Mouse (Mus musculus) hindbrain, embryonic 12.5 days (tissue): ENCODE measurements around the gene Tmem132d. TPM values are rescaled to one million over a fixed set of nuclear protein-coding genes. Genes with fewer than 3 reads are reported as not detected.

ENCODE experiments used
- ATAC-seq: fragments of 200-750 bp; cut with Nextera tagmentation; 2 replicates; pipeline ENCODE4 v1.8.0; 2017; ENCODE audit warnings: moderate TSS enrichment; ENCODE audit not compliant: low FRiP score
- H3K27ac ChIP-seq: fragments of 300-500 bp; sonication (generic); 2 replicates; pipeline ENCODE4 v1.5.1; 2016; ENCODE audit warnings: mild to moderate bottlenecking
- H3K27me3 ChIP-seq: fragments of 300-500 bp; sonication (generic); 2 replicates; pipeline ENCODE4 v1.6.1; 2016; ENCODE audit warnings: mild to moderate bottlenecking
- H3K36me3 ChIP-seq: fragments of 300-500 bp; sonication (generic); 2 replicates; pipeline ENCODE4 v1.6.1; 2016; ENCODE audit warnings: mild to moderate bottlenecking
- H3K4me1 ChIP-seq: fragments of 300-500 bp; sonication (generic); 2 replicates; pipeline ENCODE4 v1.6.1; 2016
- H3K4me2 ChIP-seq: fragments of 300-500 bp; sonication (generic); replicated peaks from 2 replicates; pipeline ENCODE4 v1.6.1; 2016; ENCODE audit warnings: mild to moderate bottlenecking
- H3K4me3 ChIP-seq: fragments of 300-500 bp; sonication (generic); 2 replicates; pipeline ENCODE4 v1.5.1; 2016; ENCODE audit warnings: mild to moderate bottlenecking
- H3K9ac ChIP-seq: fragments of 300-500 bp; sonication (generic); 2 replicates; pipeline ENCODE4 v1.6.1; 2016; ENCODE audit warnings: mild to moderate bottlenecking, moderate library complexity
- H3K9me3 ChIP-seq: fragments of 300-500 bp; sonication (generic); replicated peaks from 2 replicates; pipeline ENCODE4 v1.6.1; 2016; ENCODE audit warnings: mild to moderate bottlenecking
- WGBS: fragments of 180-500 bp; shearing (Covaris S2); methylation state at CpG from one replicate; pipeline ENCODE4 v1.1.7; 2016; 5-methylcytosine and 5-hydroxymethylcytosine counted together
- polyA plus RNA-seq: library from polyadenylated mRNA; unstranded; fragments of >200 nt; fragmentation: Nextera tagmentation; extraction: Ambion mirVana; gene quantifications from 2 replicates; pipeline ENCODE4 v1.2.1, GENCODE M21; 2016

Tmem132d gene
- polyA plus RNA-seq, 1 experiment from 2014 or later: 0.96 TPM

DNA sequence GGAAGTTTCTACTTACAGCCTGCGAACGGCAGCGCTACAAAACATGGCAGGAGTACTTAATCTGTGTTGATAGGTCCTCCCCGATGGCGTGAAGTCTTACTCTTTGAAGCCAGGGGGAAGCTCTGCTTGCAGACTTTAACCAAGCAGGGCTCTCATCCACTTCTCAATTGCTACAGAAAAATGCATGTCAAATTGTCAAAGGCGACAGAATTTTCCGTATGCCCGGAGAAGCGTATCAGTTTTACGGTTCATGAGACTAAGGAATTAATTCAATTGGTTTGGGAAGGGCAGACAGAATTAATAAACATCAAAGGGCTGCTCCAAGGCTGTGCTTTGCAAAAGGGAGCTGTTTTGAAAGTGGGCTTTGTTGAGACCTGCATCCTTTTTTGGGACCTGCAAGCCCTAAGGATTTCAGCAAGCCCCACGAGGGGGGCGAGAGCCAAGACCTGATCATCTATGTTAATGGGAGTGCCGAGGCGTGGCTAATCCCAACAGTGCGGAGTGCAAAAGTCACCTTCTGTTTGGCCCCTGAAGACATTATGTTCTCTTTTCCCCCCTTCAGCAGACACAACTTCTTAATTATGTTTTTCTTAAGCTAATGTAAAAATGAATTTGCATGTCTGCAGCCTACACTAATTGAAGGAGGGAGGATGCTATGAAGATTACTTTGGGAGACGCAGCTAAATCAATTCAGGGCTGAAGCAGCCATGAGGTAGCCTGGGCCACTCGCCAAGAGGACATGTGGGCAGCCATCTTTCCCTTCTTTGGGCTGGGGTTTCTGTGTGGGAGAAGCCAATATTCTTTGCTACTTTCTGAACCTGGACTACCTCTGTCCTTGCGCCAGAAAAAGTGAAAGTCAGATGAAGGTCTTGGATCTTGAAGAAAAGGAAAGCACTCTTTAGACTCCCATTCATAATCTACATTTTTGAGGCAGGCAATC is 547.0 kb downstream of the Tmem132d start:
- ATAC-seq: peak; percentile 66; the same call in 1 of the 2 replicates
- H3K27ac ChIP-seq: no peak overlapping the region
- H3K4me2 ChIP-seq: no peak overlapping the region
- H3K9me3 ChIP-seq: peaks cover 7% of the 10 kb centered on the region; the same call in 1 of the 2 replicates
- H3K36me3 ChIP-seq: no peaks in the 10 kb centered on the region
- H3K27me3 ChIP-seq: no peaks in the 10 kb centered on the region
- no peak overlapping the region for H3K9ac ChIP-seq
- H3K4me3 ChIP-seq: no peak overlapping the region
- WGBS: 65% methylated on average over 18 of the region's 18 CpGs
- no peaks in the 10 kb centered on the region for H3K4me1 ChIP-seq

DNA sequence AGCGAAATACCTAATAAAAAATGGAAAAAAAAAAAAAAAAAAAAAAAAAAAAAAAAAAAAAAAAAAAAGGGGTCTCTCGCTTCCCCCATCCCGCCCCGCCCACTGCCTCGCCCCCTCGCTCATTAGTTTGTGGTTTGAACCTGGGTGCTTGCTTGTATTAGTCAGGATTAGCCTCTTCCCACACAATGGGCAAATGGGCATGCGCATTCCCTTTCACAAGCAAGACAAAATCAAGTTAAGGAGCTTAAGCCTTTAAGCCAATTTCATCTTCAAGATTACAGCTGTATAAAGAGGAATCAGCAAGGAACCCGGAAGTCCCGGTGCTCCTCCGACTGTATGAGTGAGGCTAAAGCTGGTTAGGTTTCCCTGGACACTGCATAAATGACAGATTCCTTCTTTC is 549.9 kb downstream of the Tmem132d start:
- Histone ChIP-seq H3K9ac (no peak overlapping the region), H3K27me3 (no peaks in the 10 kb centered on the region), H3K36me3 (no peaks in the 10 kb centered on the region), H3K4me2 (no peak overlapping the region), H3K9me3 (peaks cover 7% of the 10 kb centered on the region; the same call in 1 of the 2 replicates), H3K27ac (no peak overlapping the region), H3K4me1 (no peaks in the 10 kb centered on the region), H3K4me3 (no peak overlapping the region)
- ATAC-seq: no peak
- 77% methylated on average over 9 of the region's 10 CpGs for WGBS

DNA sequence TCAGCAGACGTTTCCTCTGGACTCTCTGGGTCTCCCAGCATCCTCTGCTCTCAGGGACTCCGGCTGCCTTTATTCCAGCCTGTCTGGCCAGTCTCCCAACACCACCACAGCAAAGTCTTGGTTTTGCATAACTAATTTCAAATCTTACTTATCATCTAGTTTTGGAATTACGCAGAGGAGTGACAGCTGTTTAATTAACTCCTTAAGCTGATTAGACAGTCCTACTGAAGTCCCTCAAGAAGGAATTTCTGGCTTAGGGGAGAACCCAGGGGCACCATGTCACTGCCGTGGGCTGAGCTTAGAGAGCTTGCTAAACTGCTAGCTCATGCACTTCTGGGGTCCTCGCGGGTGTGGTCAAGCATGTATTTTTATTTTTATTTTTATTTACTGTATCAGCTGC is 558.4 kb downstream of the Tmem132d start:
- no peak overlapping the region for H3K4me3 ChIP-seq
- WGBS: 82% methylated on average over 6 of the region's 6 CpGs
- H3K9me3 ChIP-seq: no peaks in the 10 kb centered on the region
- ATAC-seq: no peak
- no peak overlapping the region for H3K27ac ChIP-seq
- H3K4me1 ChIP-seq: no peaks in the 10 kb centered on the region
- H3K36me3 ChIP-seq: no peaks in the 10 kb centered on the region
- H3K4me2 ChIP-seq: no peak overlapping the region
- H3K9ac ChIP-seq: no peak overlapping the region
- no peaks in the 10 kb centered on the region for H3K27me3 ChIP-seq

DNA sequence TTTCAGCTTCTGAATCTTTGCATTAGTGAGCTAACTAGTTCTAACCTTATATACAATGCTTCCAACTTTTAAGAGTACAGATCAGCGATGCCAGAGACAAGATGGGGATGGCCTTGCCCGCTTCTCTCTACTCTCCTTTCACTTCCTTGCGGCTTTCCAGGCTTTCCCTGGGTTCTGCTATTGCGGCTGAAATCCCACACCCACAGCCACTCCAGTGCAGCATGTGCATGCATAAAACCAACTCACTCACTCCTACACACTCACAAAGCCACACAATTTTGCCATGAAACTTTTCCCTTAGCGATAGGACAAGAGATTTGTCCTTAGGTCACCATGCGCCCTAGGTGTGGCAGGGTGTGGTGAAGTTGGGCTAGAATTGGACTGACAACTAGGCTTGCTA is 567.7 kb downstream of the Tmem132d start:
- Histone ChIP-seq H3K4me1 (no peaks in the 10 kb centered on the region), H3K9me3 (no peaks in the 10 kb centered on the region), H3K27me3 (no peaks in the 10 kb centered on the region), H3K4me3 (no peak overlapping the region), H3K27ac (no peak overlapping the region), H3K36me3 (no peaks in the 10 kb centered on the region), H3K9ac (no peak overlapping the region), H3K4me2 (no peak overlapping the region)
- ATAC-seq: no peak
- WGBS: 92% methylated on average over 6 of the region's 6 CpGs

DNA sequence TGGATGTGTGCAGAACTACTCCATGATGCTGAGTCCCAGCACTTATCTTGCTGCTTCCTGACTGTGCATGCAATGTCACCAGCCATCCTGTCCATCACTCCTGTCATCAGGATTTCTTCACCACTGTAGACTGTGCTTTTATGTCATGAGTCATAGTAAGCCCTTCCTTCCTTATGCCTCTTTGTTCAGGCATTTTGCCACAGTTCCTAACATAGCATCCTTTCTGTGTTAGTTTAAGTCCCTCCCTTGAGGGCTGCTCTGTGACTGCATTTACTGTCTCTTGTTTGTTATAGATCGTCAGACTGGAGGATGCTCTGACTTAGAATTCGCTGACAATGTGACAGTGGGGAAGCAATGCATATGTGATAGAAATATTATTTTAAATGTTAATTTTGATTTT is 573.2 kb downstream of the Tmem132d start:
- Histone ChIP-seq H3K36me3 (no peaks in the 10 kb centered on the region), H3K9me3 (no peaks in the 10 kb centered on the region), H3K27ac (no peak overlapping the region), H3K27me3 (no peaks in the 10 kb centered on the region), H3K4me2 (no peak overlapping the region), H3K9ac (no peak overlapping the region), H3K4me1 (no peaks in the 10 kb centered on the region), H3K4me3 (no peak overlapping the region)
- 75% methylated on average over 2 of the region's 2 CpGs for WGBS
- no peak for ATAC-seq

DNA sequence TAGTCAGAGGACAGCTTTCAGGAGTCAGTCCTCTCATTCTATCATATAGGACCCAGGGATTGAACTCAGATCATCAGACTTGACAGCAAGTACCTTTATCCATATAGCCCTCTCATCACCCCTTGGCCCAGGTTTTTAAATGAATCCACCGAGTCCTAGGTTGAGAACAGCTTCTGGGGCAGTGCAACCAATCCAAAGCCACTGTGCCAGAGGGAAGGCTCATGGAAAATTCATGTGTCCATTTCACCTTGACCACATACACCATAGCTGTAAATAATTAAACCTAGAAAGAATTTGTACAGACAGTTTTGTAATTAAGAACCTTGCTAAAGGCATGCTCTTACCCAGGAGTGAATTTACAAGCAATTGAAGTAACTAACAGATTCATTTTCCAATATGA is 580.6 kb downstream of the Tmem132d start:
- ATAC-seq: no peak
- Histone ChIP-seq H3K4me2 (no peak overlapping the region), H3K27ac (no peak overlapping the region), H3K9ac (no peak overlapping the region), H3K4me3 (no peak overlapping the region), H3K36me3 (no peaks in the 10 kb centered on the region), H3K4me1 (no peaks in the 10 kb centered on the region), H3K27me3 (no peaks in the 10 kb centered on the region), H3K9me3 (no peaks in the 10 kb centered on the region)
- WGBS: 79% methylated on average over 1 of the region's 1 CpGs

DNA sequence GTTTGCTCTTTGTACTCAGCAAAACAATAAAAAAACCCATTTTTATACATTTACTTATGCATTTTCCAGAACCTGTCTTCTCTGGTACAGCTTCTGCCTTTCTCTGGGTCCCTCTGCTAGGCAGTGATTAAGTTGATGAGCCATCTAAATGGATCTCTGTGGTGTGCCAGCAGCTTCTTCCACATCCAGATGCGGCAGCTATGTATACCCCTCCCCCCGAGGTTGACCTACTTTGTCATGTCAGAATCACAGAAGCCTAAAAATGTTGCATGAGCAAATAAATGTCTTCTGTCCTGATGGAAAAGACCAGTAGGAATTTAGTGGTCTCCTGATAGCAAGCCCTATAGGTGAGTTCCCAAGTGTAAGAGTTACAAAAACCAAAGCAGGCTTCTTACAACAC is 601.1 kb downstream of the Tmem132d start:
- 89% methylated on average over 2 of the region's 2 CpGs for WGBS
- Histone ChIP-seq H3K27me3 (no peaks in the 10 kb centered on the region), H3K27ac (no peak overlapping the region), H3K36me3 (no peaks in the 10 kb centered on the region), H3K9me3 (no peaks in the 10 kb centered on the region), H3K4me1 (no peaks in the 10 kb centered on the region), H3K4me2 (no peak overlapping the region), H3K4me3 (no peak overlapping the region), H3K9ac (no peak overlapping the region)
- ATAC-seq: no peak

DNA sequence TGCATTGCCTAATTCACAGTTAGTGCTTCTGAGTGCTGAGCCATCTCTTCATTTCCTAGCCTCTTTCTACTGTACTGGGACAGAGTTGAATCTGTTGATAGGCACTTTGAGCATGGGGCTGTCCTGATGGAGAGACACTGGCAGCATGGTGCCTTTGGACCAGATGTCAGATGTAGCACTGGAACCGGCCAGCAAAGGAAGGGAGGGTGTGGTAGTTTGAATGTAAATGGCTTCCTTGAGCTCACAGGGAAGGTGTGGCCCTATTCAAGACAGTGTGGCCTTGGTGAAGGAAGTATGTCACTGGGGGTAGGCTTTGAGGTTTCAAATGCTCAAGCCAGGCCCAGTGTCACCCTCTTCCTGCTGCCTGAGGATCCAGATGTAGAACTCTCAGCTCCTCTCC is 602.0 kb downstream of the Tmem132d start:
- Histone ChIP-seq H3K9ac (no peak overlapping the region), H3K27me3 (no peaks in the 10 kb centered on the region), H3K27ac (no peak overlapping the region), H3K4me3 (no peak overlapping the region), H3K4me2 (no peak overlapping the region), H3K36me3 (no peaks in the 10 kb centered on the region), H3K9me3 (no peaks in the 10 kb centered on the region), H3K4me1 (no peaks in the 10 kb centered on the region)
- no peak for ATAC-seq
- WGBS: 77% methylated on average over 1 of the region's 1 CpGs

DNA sequence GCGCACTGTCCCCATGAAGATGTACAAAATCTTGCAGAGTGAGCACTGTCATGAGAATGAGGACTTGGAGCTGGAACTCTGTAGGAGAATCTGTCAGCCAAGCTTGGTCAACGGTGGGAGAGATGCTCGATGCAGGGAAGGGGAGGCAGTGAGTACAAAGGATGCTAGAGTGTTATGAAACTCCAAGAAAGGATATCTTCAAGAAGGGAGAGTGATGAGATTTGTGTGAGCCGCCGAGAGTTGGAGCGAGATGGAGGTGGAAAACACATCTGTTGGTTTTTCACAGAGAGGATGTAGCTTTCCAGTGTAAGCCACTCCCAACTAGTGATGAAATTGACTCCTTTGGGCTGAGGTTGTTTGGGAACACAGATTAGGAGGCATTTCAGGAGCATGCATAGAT is 604.1 kb downstream of the Tmem132d start:
- WGBS: 93% methylated on average over 6 of the region's 6 CpGs
- no peaks in the 10 kb centered on the region for H3K4me1 ChIP-seq
- no peak for ATAC-seq
- no peaks in the 10 kb centered on the region for H3K27me3 ChIP-seq
- no peak overlapping the region for H3K27ac ChIP-seq
- H3K9me3 ChIP-seq: peaks cover under 1% of the 10 kb centered on the region; the same call in 1 of the 2 replicates
- no peaks in the 10 kb centered on the region for H3K36me3 ChIP-seq
- H3K4me3 ChIP-seq: no peak overlapping the region
- no peak overlapping the region for H3K9ac ChIP-seq
- no peak overlapping the region for H3K4me2 ChIP-seq

DNA sequence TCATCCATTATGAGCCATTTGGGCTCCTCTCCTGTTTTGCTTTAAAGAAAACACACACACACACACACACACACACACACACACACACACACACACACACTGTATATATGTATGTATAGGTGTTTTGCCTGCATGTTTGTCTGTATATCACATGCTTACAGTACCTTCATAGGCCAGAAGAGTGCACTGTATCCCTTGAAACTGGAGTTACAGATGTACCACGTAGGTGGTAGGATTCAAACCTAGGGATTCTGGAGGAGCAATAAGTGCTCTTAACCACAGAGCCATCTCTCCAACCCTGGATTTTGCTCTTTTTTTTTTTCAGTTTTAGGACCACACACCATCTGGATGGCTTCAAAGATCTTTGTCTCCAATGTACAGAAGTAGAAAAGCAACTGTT is 610.9 kb downstream of the Tmem132d start:
- peaks cover 7% of the 10 kb centered on the region; the same call in 1 of the 2 replicates for H3K9me3 ChIP-seq
- no peak overlapping the region for H3K4me3 ChIP-seq
- WGBS: 29% methylated on average over 1 of the region's 1 CpGs
- no peaks in the 10 kb centered on the region for H3K4me1 ChIP-seq
- H3K9ac ChIP-seq: no peak overlapping the region
- no peak for ATAC-seq
- no peak overlapping the region for H3K27ac ChIP-seq
- no peak overlapping the region for H3K4me2 ChIP-seq
- H3K36me3 ChIP-seq: no peaks in the 10 kb centered on the region
- no peaks in the 10 kb centered on the region for H3K27me3 ChIP-seq

DNA sequence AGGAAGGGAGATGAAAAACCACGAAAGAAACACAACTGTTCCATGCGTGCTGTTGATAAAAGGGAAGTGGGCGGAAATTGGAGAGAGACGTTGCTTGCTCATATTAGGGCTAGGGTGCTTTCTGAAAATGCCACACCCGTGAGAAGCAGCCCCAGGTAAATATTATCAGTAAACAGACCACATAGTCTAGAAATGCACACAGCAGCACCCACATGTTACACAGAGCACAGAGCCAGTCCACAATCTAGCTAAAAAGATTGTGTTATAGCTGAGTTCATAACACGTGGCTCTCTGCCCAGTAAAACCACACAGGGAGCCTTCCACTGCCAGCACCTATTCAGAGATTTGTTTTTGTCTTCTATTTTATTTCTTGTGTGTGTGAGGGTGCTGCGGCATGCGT is 617.6 kb downstream of the Tmem132d start:
- Histone ChIP-seq H3K4me1 (no peaks in the 10 kb centered on the region), H3K36me3 (no peaks in the 10 kb centered on the region), H3K4me2 (no peak overlapping the region), H3K27me3 (no peaks in the 10 kb centered on the region), H3K9ac (no peak overlapping the region), H3K27ac (no peak overlapping the region), H3K9me3 (no peaks in the 10 kb centered on the region), H3K4me3 (no peak overlapping the region)
- WGBS: 83% methylated on average over 8 of the region's 8 CpGs
- no peak for ATAC-seq

DNA sequence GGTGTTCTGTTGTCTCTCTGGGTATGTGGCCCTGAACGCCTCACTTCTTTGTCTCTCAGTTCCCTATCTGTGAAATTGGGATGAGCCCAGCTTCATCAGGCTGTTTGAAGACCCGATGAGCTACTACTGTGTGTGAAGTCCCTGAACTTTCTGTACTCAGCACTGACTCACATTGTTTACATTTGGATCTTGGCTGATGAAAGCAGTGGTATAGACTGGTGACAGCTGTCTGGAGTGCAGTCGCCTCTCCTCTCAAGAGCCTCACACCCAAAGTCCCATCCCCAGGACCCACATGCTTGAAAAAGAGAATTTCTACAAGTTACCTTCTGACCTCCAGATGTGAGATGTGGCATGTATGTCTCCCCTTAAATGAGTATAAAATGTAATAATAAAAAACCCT is 625.5 kb downstream of the Tmem132d start:
- no peak overlapping the region for H3K4me3 ChIP-seq
- no peak overlapping the region for H3K4me2 ChIP-seq
- no peak overlapping the region for H3K9ac ChIP-seq
- H3K27ac ChIP-seq: no peak overlapping the region
- peaks cover 3% of the 10 kb centered on the region; the same call in 1 of the 2 replicates for H3K27me3 ChIP-seq
- 89% methylated on average over 3 of the region's 3 CpGs for WGBS
- no peaks in the 10 kb centered on the region for H3K9me3 ChIP-seq
- ATAC-seq: no peak
- H3K4me1 ChIP-seq: no peaks in the 10 kb centered on the region
- no peaks in the 10 kb centered on the region for H3K36me3 ChIP-seq

DNA sequence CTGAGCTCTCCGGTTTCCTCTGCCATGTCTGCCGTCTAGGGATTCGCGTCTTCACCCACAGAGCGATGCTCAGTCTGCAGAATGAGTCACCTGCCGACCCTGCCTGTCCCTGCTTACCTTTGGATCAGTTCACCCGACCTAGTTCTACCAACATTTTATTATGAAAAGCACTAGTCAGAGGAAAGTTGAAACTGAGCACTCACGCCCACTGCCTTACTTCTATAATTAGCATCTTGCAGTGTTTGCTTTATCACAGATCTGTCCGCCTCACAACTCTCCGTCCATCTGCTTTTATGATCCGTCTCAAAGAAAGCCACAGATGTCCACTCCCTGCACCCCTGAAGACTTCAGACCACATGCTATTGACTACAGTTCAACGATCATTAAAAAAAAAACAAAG is 626.0 kb downstream of the Tmem132d start:
- no peak overlapping the region for H3K4me2 ChIP-seq
- H3K9me3 ChIP-seq: no peaks in the 10 kb centered on the region
- H3K9ac ChIP-seq: no peak overlapping the region
- H3K4me1 ChIP-seq: no peaks in the 10 kb centered on the region
- ATAC-seq: no peak
- H3K27ac ChIP-seq: no peak overlapping the region
- WGBS: 85% methylated on average over 12 of the region's 12 CpGs
- no peaks in the 10 kb centered on the region for H3K36me3 ChIP-seq
- H3K27me3 ChIP-seq: peaks cover 3% of the 10 kb centered on the region; the same call in 1 of the 2 replicates
- no peak overlapping the region for H3K4me3 ChIP-seq
